Mouse (Mus musculus) hindbrain, embryonic 11.5 days (tissue): ENCODE measurements around the gene Gabre. TPM values are rescaled to one million over a fixed set of nuclear protein-coding genes. Genes with fewer than 3 reads are reported as not detected.

ENCODE experiments used
- ATAC-seq: fragments of 200-750 bp; cut with Nextera tagmentation; 2 replicates; pipeline ENCODE4 v1.8.0; 2017; ENCODE audit warnings: mild to moderate bottlenecking, moderate TSS enrichment, moderate library complexity; ENCODE audit not compliant: low FRiP score
- DNase-seq: peaks from one replicate; pipeline ENCODE4 v3.0.0-alpha.2; 2015; ENCODE audit warnings: low spot score
- H3K27ac ChIP-seq: fragments of 300-500 bp; sonication (generic); 2 replicates; pipeline ENCODE4 v1.5.1; 2014; ENCODE audit warnings: mild to moderate bottlenecking, low read depth, low read length
- H3K27me3 ChIP-seq: fragments of 300-500 bp; sonication (generic); 2 replicates; pipeline ENCODE4 v1.6.1; 2014; ENCODE audit warnings: mild to moderate bottlenecking, low read length, moderate library complexity, mixed read lengths; ENCODE audit not compliant: control insufficient read depth, insufficient read depth
- H3K36me3 ChIP-seq: fragments of 300-500 bp; sonication (generic); 2 replicates; pipeline ENCODE4 v1.6.1; 2014; ENCODE audit warnings: mild to moderate bottlenecking, low read length, moderate library complexity, mixed read lengths; ENCODE audit not compliant: control insufficient read depth, insufficient read depth
- H3K4me1 ChIP-seq: fragments of 300-500 bp; sonication (generic); replicated peaks from 2 replicates; pipeline ENCODE4 v1.6.1; 2014; ENCODE audit warnings: low read length, mixed read lengths; ENCODE audit not compliant: control insufficient read depth, insufficient read depth
- H3K4me2 ChIP-seq: fragments of 300-500 bp; sonication (generic); replicated peaks from 2 replicates; pipeline ENCODE4 v1.6.1; 2014; ENCODE audit warnings: mild to moderate bottlenecking, low read depth, low read length
- H3K4me3 ChIP-seq: fragments of 300-500 bp; sonication (generic); 2 replicates; pipeline ENCODE4 v1.5.1; 2014; ENCODE audit warnings: low read depth, low read length
- H3K9ac ChIP-seq: fragments of 300-500 bp; sonication (generic); 2 replicates; pipeline ENCODE4 v1.6.1; 2014; ENCODE audit warnings: low read depth, low read length
- H3K9me3 ChIP-seq: fragments of 300-500 bp; sonication (generic); 2 replicates; pipeline ENCODE4 v1.6.1; 2016; ENCODE audit warnings: low read length; ENCODE audit not compliant: control insufficient read depth
- WGBS: fragments of 180-500 bp; shearing (Covaris S2); extraction: QIAGEN DNeasy Blood & Tissue Kit; methylation state at CpG from one replicate; pipeline ENCODE4 v1.1.7; 2014; 5-methylcytosine and 5-hydroxymethylcytosine counted together
- microRNA counts: library from miRNA; unstranded; fragments of <30 nt; microRNA quantifications from one replicate; lab custom pipeline; 2015
- polyA plus RNA-seq: library from polyadenylated mRNA; unstranded; fragments of >200 nt; fragmentation: Nextera tagmentation; extraction: Ambion mirVana; gene quantifications from 2 replicates; pipeline ENCODE4 v1.2.1, GENCODE M21; 2014

The Gabre gene
- 0.68 and 0.86 TPM in 2 replicates for polyA plus RNA-seq

GRCm38 (mm10) chrX:72274659-72275371 is at the start of gene Gabre:
Gabre (minus strand) TSS chrX:72274803.
- ATAC-seq (peak; percentile 88), DNase-seq (peak; percentile 66)
- 24% methylated on average over 17 of the region's 36 CpGs for WGBS
- no peak within 1 kb of the TSS for H3K27ac ChIP-seq
- H3K4me3 ChIP-seq: peak within 1 kb of the TSS; percentile 36
- H3K9ac ChIP-seq: no peak within 1 kb of the TSS
- H3K4me1 ChIP-seq: no peaks in the 10 kb centered on the region
- peak within 1 kb of the TSS; percentile 57 for H3K4me2 ChIP-seq
- H3K27me3 ChIP-seq: no peaks in the 10 kb centered on the region
- no peaks in the 10 kb centered on the region for H3K36me3 ChIP-seq
- no peaks in the 10 kb centered on the region for H3K9me3 ChIP-seq

GRCm38 (mm10) chrX:72297812-72298211 is 23.2 kb upstream of the Gabre start:
- H3K4me1 ChIP-seq: no peaks in the 10 kb centered on the region
- no peaks in the 10 kb centered on the region for H3K27me3 ChIP-seq
- no peak overlapping the region for H3K4me3 ChIP-seq
- H3K4me2 ChIP-seq: no peak overlapping the region
- ATAC-seq (no peak), DNase-seq (no peak)
- 86% methylated on average over 2 of the region's 2 CpGs for WGBS
- H3K36me3 ChIP-seq: no peaks in the 10 kb centered on the region
- no peak overlapping the region for H3K9ac ChIP-seq
- H3K9me3 ChIP-seq: no peaks in the 10 kb centered on the region
- H3K27ac ChIP-seq: no peak overlapping the region

GRCm38 (mm10) chrX:72275372-72275663 is 715 bp upstream of the Gabre start:
- H3K4me1 ChIP-seq: no peaks in the 10 kb centered on the region
- WGBS: 75% methylated on average over 1 of the region's 1 CpGs
- no peak for DNase-seq
- H3K27ac ChIP-seq: no peak overlapping the region
- no peak overlapping the region for H3K4me3 ChIP-seq
- no peaks in the 10 kb centered on the region for H3K36me3 ChIP-seq
- no peak for ATAC-seq
- H3K9ac ChIP-seq: no peak overlapping the region
- H3K4me2 ChIP-seq: no peak overlapping the region
- no peaks in the 10 kb centered on the region for H3K9me3 ChIP-seq
- no peaks in the 10 kb centered on the region for H3K27me3 ChIP-seq

GRCm38 (mm10) chrX:72273966-72274658 is 491 bp downstream of the Gabre start:
- 28% methylated on average over 27 of the region's 27 CpGs for WGBS
- H3K4me2 ChIP-seq: peak overlapping the region; percentile 57
- no peak overlapping the region for H3K9ac ChIP-seq
- peak overlapping the region; percentile 36 for H3K4me3 ChIP-seq
- H3K4me1 ChIP-seq: no peaks in the 10 kb centered on the region
- H3K36me3 ChIP-seq: no peaks in the 10 kb centered on the region
- DNase-seq: peak; percentile 2
- H3K9me3 ChIP-seq: no peaks in the 10 kb centered on the region
- H3K27ac ChIP-seq: no peak overlapping the region
- no peaks in the 10 kb centered on the region for H3K27me3 ChIP-seq
- ATAC-seq: peak; percentile 74

GRCm38 (mm10) chrX:72270637-72271036 is 4.0 kb downstream of the Gabre start:
- 94% methylated on average over 11 of the region's 11 CpGs for WGBS
- H3K4me2 ChIP-seq: no peak overlapping the region
- ATAC-seq (no peak), DNase-seq (no peak)
- no peak overlapping the region for H3K27ac ChIP-seq
- H3K4me1 ChIP-seq: no peaks in the 10 kb centered on the region
- H3K9me3 ChIP-seq: no peaks in the 10 kb centered on the region
- no peak overlapping the region for H3K4me3 ChIP-seq
- no peak overlapping the region for H3K9ac ChIP-seq
- H3K27me3 ChIP-seq: no peaks in the 10 kb centered on the region
- no peaks in the 10 kb centered on the region for H3K36me3 ChIP-seq

GRCm38 (mm10) chrX:72221717-72222116 is 52.9 kb downstream of the Gabre start, which contains the start of gene Magea4:
Magea4 (plus strand) TSS chrX:72222017.
- 82% methylated on average over 2 of the region's 2 CpGs for WGBS
- ATAC-seq (no peak), DNase-seq (no peak)
- H3K27me3 ChIP-seq: no peaks in the 10 kb centered on the region
- no peaks in the 10 kb centered on the region for H3K4me1 ChIP-seq
- H3K9me3 ChIP-seq: no peaks in the 10 kb centered on the region
- H3K27ac ChIP-seq: no peak within 1 kb of the TSS
- no peaks in the 10 kb centered on the region for H3K36me3 ChIP-seq
- no peak within 1 kb of the TSS for H3K4me3 ChIP-seq
- H3K9ac ChIP-seq: no peak within 1 kb of the TSS
- no peak within 1 kb of the TSS for H3K4me2 ChIP-seq

MicroRNAs encoded within 50 kb of the gene (microRNA counts, 519-probe panel; counts per million panel counts)
- microRNA mmu-miR-224 (lab: Ali Mortazavi, UCI): not detected
- not detected for microRNA mmu-miR-452 (lab: Ali Mortazavi, UCI)

Other genes with a start within 250 kb of the Gabre start
- not detected in 2 replicates for gene Magea4, start 52.8 kb downstream of the Gabre start, polyA plus RNA-seq
- gene Magea10, start 112.1 kb upstream of the Gabre start, polyA plus RNA-seq: not detected in 2 replicates